Mouse (Mus musculus) stomach, embryonic 16.5 days (tissue): Measurements from ENCODE around the gene Trim67. TPM values are rescaled to one million over a fixed set of nuclear protein-coding genes. Genes with fewer than 3 reads are reported as not detected.

Experiments used
- ATAC-seq: fragments of 200-750 bp; cut with Nextera tagmentation; 2 replicates; pipeline ENCODE4 v1.8.0; 2017; ENCODE audit warnings: moderate number of reproducible peaks, moderate TSS enrichment; ENCODE audit not compliant: insufficient read depth, low FRiP score
- H3K27ac ChIP-seq: fragments of 300-500 bp; sonication (generic); 2 replicates; pipeline ENCODE4 v1.5.1; 2014; ENCODE audit warnings: low read length
- H3K27me3 ChIP-seq: fragments of 300-500 bp; sonication (generic); 2 replicates; pipeline ENCODE4 v1.6.1; 2014; ENCODE audit warnings: low read length, control low read depth, mixed read lengths; ENCODE audit not compliant: control insufficient read depth, insufficient read depth
- H3K36me3 ChIP-seq: fragments of 300-500 bp; sonication (generic); 2 replicates; pipeline ENCODE4 v1.6.1; 2014; ENCODE audit warnings: low read length; ENCODE audit not compliant: control insufficient read depth, insufficient read depth
- H3K4me1 ChIP-seq: fragments of 300-500 bp; sonication (generic); 2 replicates; pipeline ENCODE4 v1.6.1; 2014; ENCODE audit warnings: low read length, control low read depth, mixed read lengths; ENCODE audit not compliant: control insufficient read depth, insufficient read depth
- H3K4me2 ChIP-seq: fragments of 300-500 bp; sonication (generic); 2 replicates; pipeline ENCODE4 v1.6.1; 2014; ENCODE audit warnings: low read depth, low read length, mixed read lengths
- H3K4me3 ChIP-seq: fragments of 300-500 bp; sonication (generic); replicated peaks from 2 replicates; pipeline ENCODE4 v1.5.1; 2014; ENCODE audit warnings: mild to moderate bottlenecking, low read length
- H3K9ac ChIP-seq: fragments of 300-500 bp; sonication (generic); 2 replicates; pipeline ENCODE4 v1.6.1; 2014; ENCODE audit warnings: low read length
- H3K9me3 ChIP-seq: fragments of 300-500 bp; sonication (generic); replicated peaks from 2 replicates; pipeline ENCODE4 v1.6.1; 2016; ENCODE audit warnings: low read length, control low read depth; ENCODE audit not compliant: control insufficient read depth
- WGBS: fragments of 180-500 bp; shearing (Covaris S2); extraction: QIAGEN DNeasy Blood & Tissue Kit; methylation state at CpG from one replicate; pipeline ENCODE4 v1.1.7; 2014; 5-methylcytosine and 5-hydroxymethylcytosine counted together
- polyA plus RNA-seq: library from polyadenylated mRNA; unstranded; fragments of >200 nt; fragmentation: Nextera tagmentation; extraction: Ambion mirVana; gene quantifications from 2 replicates; pipeline ENCODE4 v1.2.1, GENCODE M21; 2015

The Trim67 gene
- polyA plus RNA-seq = 0.30 and 0.40 TPM in 2 replicates

- WGBS = under 1% methylated on average over 39 of the region's 39 CpGs
- Histone ChIP-seq H3K36me3 (no peaks in the 10 kb centered on the region), H3K27ac (no peak within 1 kb of the TSS), H3K4me2 (peak within 1 kb of the TSS; percentile 100), H3K9ac (peak within 1 kb of the TSS; percentile 40; the same call in 1 of the 2 replicates), H3K9me3 (no peaks in the 10 kb centered on the region), H3K4me3 (peak within 1 kb of the TSS; percentile 59), H3K27me3 (peaks cover 57% of the 10 kb centered on the region), H3K4me1 (peaks cover 13% of the 10 kb centered on the region)
- peak; percentile 84 for ATAC-seq
Measured at GRCm38 (mm10) chr8:124792708-124793107, at the start of gene Trim67. Gene Trim67, plus strand, starts transcription at chr8:124793092.

- Histone ChIP-seq H3K4me2 (no peak overlapping the region), H3K27me3 (peaks cover 16% of the 10 kb centered on the region), H3K4me3 (no peak overlapping the region), H3K36me3 (no peaks in the 10 kb centered on the region), H3K9me3 (no peaks in the 10 kb centered on the region), H3K9ac (no peak overlapping the region; the same call in 1 of the 2 replicates), H3K27ac (no peak overlapping the region), H3K4me1 (peaks cover 11% of the 10 kb centered on the region)
- WGBS = 55% methylated on average over 13 of the region's 13 CpGs
- no peak for ATAC-seq
Measured at GRCm38 (mm10) chr8:124746661-124747060, 46.2 kb upstream of the Trim67 start.

- under 1% methylated on average over 31 of the region's 31 CpGs for WGBS
- no peak overlapping the region for H3K27ac ChIP-seq
- ATAC-seq = no peak
- peak overlapping the region; percentile 67 for H3K9ac ChIP-seq
- no peaks in the 10 kb centered on the region for H3K36me3 ChIP-seq
- H3K9me3 ChIP-seq = no peaks in the 10 kb centered on the region
- peak overlapping the region; percentile 96 for H3K4me2 ChIP-seq
- H3K4me1 ChIP-seq = peaks cover 26% of the 10 kb centered on the region
- peak overlapping the region; percentile 65 for H3K4me3 ChIP-seq
- H3K27me3 ChIP-seq = peaks cover 18% of the 10 kb centered on the region
Measured at GRCm38 (mm10) chr8:124751191-124751590, 41.7 kb upstream of the Trim67 start.

GRCm38 (mm10) chr8:124751709-124752173 lies 41.2 kb upstream of the Trim67 start, which contains the start of gene Fam89a:
Gene Fam89a, minus strand, starts transcription at chr8:124751832.
- no peak within 1 kb of the TSS; the same call in 1 of the 2 replicates for H3K27ac ChIP-seq
- H3K9me3 ChIP-seq = no peaks in the 10 kb centered on the region
- H3K27me3 ChIP-seq = peaks cover 18% of the 10 kb centered on the region
- peaks cover 26% of the 10 kb centered on the region for H3K4me1 ChIP-seq
- no peaks in the 10 kb centered on the region for H3K36me3 ChIP-seq
- under 1% methylated on average over 41 of the region's 41 CpGs for WGBS
- peak within 1 kb of the TSS; percentile 67 for H3K9ac ChIP-seq
- ATAC-seq = peak; percentile 91
- peak within 1 kb of the TSS; percentile 96 for H3K4me2 ChIP-seq
- peak within 1 kb of the TSS; percentile 65 for H3K4me3 ChIP-seq

DNA sequence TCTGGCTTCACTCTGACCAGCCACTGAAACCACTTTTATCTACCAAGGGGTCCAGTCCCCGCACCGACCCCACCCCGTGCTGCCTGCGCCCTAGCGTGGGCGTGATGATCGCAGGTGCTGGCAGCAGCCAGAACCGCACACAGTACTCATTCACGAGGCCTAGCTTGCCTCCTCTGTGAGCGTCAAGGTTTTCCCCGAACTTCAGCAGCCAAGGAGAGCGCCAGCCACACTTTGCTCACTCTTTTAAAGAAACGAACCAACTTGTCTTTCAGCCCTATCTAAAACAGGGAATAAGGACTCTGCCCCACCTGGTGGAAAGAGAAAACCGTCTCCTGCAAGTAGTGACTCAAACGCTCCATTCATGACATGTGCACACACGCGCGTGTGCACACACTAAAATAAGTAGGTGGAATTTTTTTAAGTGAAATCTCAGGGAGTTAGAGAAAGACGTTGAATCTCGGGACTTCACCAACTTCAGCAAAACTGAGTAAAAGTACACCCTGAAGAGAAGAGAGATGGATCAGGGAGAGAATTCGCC lies 40.5 kb upstream of the Trim67 start:
- ATAC-seq = no peak
- no peak overlapping the region; the same call in 1 of the 2 replicates for H3K27ac ChIP-seq
- H3K4me3 ChIP-seq = no peak overlapping the region
- no peaks in the 10 kb centered on the region for H3K9me3 ChIP-seq
- WGBS = 44% methylated on average over 21 of the region's 21 CpGs
- peak overlapping the region; percentile 96 for H3K4me2 ChIP-seq
- peaks cover 26% of the 10 kb centered on the region for H3K4me1 ChIP-seq
- H3K27me3 ChIP-seq = peaks cover 18% of the 10 kb centered on the region
- peak overlapping the region; percentile 38; the same call in 1 of the 2 replicates for H3K9ac ChIP-seq
- no peaks in the 10 kb centered on the region for H3K36me3 ChIP-seq

- 13% methylated on average over 11 of the region's 11 CpGs for WGBS
- ATAC-seq = peak; percentile 38; the same call in 1 of the 2 replicates
- H3K27me3 ChIP-seq = peaks cover 18% of the 10 kb centered on the region
- peaks cover 26% of the 10 kb centered on the region for H3K4me1 ChIP-seq
- no peak overlapping the region for H3K4me3 ChIP-seq
- H3K9me3 ChIP-seq = no peaks in the 10 kb centered on the region
- 0 out of 2 replicates have a peak overlapping the region, but pooled peaks have one; percentile 6 for H3K27ac ChIP-seq
- H3K4me2 ChIP-seq = no peak overlapping the region
- no peak overlapping the region for H3K9ac ChIP-seq
- no peaks in the 10 kb centered on the region for H3K36me3 ChIP-seq
Measured at GRCm38 (mm10) chr8:124754101-124754791, 38.6 kb upstream of the Trim67 start.

DNA sequence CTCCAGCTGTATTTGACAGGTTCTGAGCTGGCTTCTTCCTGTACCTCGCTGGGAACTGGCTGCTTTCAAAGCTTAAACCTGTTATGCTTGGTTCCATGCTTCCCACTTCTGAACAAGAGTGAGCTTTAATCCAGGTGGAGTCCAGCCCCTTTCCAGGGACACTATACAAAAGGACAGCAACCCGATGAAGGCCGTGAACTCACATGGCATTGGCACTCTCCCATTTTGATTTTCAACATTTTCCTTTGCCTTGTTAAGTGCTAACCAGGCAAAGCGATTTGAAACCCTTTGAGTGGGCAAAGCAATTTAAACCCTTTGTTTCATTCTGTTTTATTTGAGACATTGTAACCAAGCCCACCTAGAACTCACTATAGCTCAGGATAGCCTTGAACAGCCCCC lies 38.1 kb upstream of the Trim67 start:
- 25% methylated on average over 4 of the region's 4 CpGs for WGBS
- H3K9ac ChIP-seq = no peak overlapping the region
- H3K4me3 ChIP-seq = no peak overlapping the region
- H3K9me3 ChIP-seq = no peaks in the 10 kb centered on the region
- peaks cover 26% of the 10 kb centered on the region for H3K4me1 ChIP-seq
- ATAC-seq = no peak
- H3K27ac ChIP-seq = 0 out of 2 replicates have a peak overlapping the region, but pooled peaks have one; percentile 6
- no peak overlapping the region for H3K4me2 ChIP-seq
- H3K27me3 ChIP-seq = peaks cover 18% of the 10 kb centered on the region
- no peaks in the 10 kb centered on the region for H3K36me3 ChIP-seq

GRCm38 (mm10) chr8:124755481-124755880 lies 37.4 kb upstream of the Trim67 start:
- H3K27me3 ChIP-seq = peaks cover 14% of the 10 kb centered on the region
- WGBS = 76% methylated on average over 8 of the region's 8 CpGs
- H3K36me3 ChIP-seq = no peaks in the 10 kb centered on the region
- no peak overlapping the region for H3K4me2 ChIP-seq
- H3K9ac ChIP-seq = no peak overlapping the region
- no peak overlapping the region for H3K27ac ChIP-seq
- ATAC-seq = no peak
- no peaks in the 10 kb centered on the region for H3K9me3 ChIP-seq
- no peak overlapping the region for H3K4me3 ChIP-seq
- H3K4me1 ChIP-seq = peaks cover 22% of the 10 kb centered on the region

DNA sequence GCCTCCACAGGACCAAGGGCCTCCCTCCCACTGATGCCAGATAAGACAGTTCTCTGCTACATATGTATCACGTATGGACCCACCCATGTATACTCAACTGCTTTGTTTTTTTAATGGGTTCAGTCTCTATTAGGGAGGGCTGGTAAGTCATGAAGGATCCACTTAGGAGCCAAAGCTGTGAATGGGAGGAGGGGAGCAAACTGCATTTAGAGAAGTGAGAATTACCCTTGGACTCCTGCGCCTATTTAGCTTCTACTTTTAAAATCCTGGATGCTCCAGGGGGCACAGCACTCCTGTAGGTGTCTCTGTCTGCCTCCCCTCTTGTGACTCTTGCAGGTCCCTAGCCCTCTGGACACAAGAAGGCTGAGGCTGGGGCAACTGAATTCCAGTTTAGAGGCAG lies 36.7 kb upstream of the Trim67 start:
- no peaks in the 10 kb centered on the region for H3K36me3 ChIP-seq
- peaks cover 8% of the 10 kb centered on the region for H3K27me3 ChIP-seq
- H3K4me2 ChIP-seq = no peak overlapping the region
- ATAC-seq = no peak
- no peak overlapping the region for H3K4me3 ChIP-seq
- H3K9me3 ChIP-seq = no peaks in the 10 kb centered on the region
- no peak overlapping the region for H3K27ac ChIP-seq
- H3K9ac ChIP-seq = no peak overlapping the region
- 63% methylated on average over 2 of the region's 2 CpGs for WGBS
- H3K4me1 ChIP-seq = peaks cover 18% of the 10 kb centered on the region
